Mouse (Mus musculus) heart, embryonic 13.5 days (tissue): ENCODE measurements around the gene Nfkbil1. TPM values are rescaled to one million over a fixed set of nuclear protein-coding genes. Genes with fewer than 3 reads are reported as not detected.

Experiments used
- ATAC-seq: fragments of 200-750 bp; cut with Nextera tagmentation; 2 replicates; pipeline ENCODE4 v1.8.0; 2017; ENCODE audit warnings: moderate TSS enrichment; ENCODE audit not compliant: insufficient number of reproducible peaks, low FRiP score, low TSS enrichment; ENCODE audit errors: extremely low read depth
- H3K27ac ChIP-seq: fragments of 300-500 bp; sonication (generic); replicated peaks from 2 replicates; pipeline ENCODE4 v1.5.1; 2015; ENCODE audit warnings: moderate library complexity, mild to moderate bottlenecking, inconsistent platforms
- H3K27me3 ChIP-seq: fragments of 300-500 bp; sonication (generic); replicated peaks from 2 replicates; pipeline ENCODE4 v1.6.1; 2015; ENCODE audit warnings: mild to moderate bottlenecking, inconsistent platforms
- H3K36me3 ChIP-seq: fragments of 300-500 bp; sonication (generic); 2 replicates; pipeline ENCODE4 v1.6.1; 2015; ENCODE audit warnings: mild to moderate bottlenecking, inconsistent platforms
- H3K4me1 ChIP-seq: fragments of 300-500 bp; sonication (generic); 2 replicates; pipeline ENCODE4 v1.6.1; 2015; ENCODE audit warnings: inconsistent platforms
- H3K4me2 ChIP-seq: fragments of 300-500 bp; sonication (generic); 2 replicates; pipeline ENCODE4 v1.6.1; 2015; ENCODE audit warnings: inconsistent platforms, mild to moderate bottlenecking, moderate library complexity
- H3K4me3 ChIP-seq: fragments of 300-500 bp; sonication (generic); 2 replicates; pipeline ENCODE4 v1.5.1; 2015; ENCODE audit warnings: moderate library complexity, mild to moderate bottlenecking, inconsistent platforms
- H3K9ac ChIP-seq: fragments of 300-500 bp; sonication (generic); 2 replicates; pipeline ENCODE4 v1.6.1; 2015; ENCODE audit warnings: inconsistent platforms, mild to moderate bottlenecking, moderate library complexity
- H3K9me3 ChIP-seq: fragments of 300-500 bp; sonication (generic); 2 replicates; pipeline ENCODE4 v1.6.1; 2016; ENCODE audit warnings: inconsistent platforms
- WGBS: fragments of 180-500 bp; shearing (Covaris S2); methylation state at CpG from one replicate; pipeline ENCODE4 v1.1.7; 2015; ENCODE audit warnings: mixed read lengths; 5-methylcytosine and 5-hydroxymethylcytosine counted together
- polyA plus RNA-seq: library from polyadenylated mRNA; unstranded; fragments of >200 nt; fragmentation: Nextera tagmentation; extraction: Ambion mirVana; gene quantifications from 2 replicates; pipeline ENCODE4 v1.2.1, GENCODE M21; 2015

Gene Nfkbil1
- polyA plus RNA-seq, 1 experiment from 2014 or later = 8.1 TPM

- H3K4me2 ChIP-seq = no peak within 1 kb of the TSS
- H3K27ac ChIP-seq = no peak within 1 kb of the TSS
- peaks cover 5% of the 10 kb centered on the region for H3K4me1 ChIP-seq
- peaks cover 5% of the 10 kb centered on the region for H3K27me3 ChIP-seq
- WGBS = 65% methylated on average over 7 of the region's 7 CpGs
- no peaks in the 10 kb centered on the region for H3K9me3 ChIP-seq
- H3K4me3 ChIP-seq = no peak within 1 kb of the TSS
- H3K36me3 ChIP-seq = no peaks in the 10 kb centered on the region
- ATAC-seq = no peak
- H3K9ac ChIP-seq = no peak within 1 kb of the TSS
Measured at GRCm38 (mm10) chr17:35187959-35188610, 47.5 kb downstream of the Nfkbil1 start, which contains the start of gene Lst1. TSS of gene Lst1 (minus strand) at chr17:35188439.

GRCm38 (mm10) chr17:35187345-35187744 is 48.2 kb downstream of the Nfkbil1 start:
- H3K4me1 ChIP-seq = peaks cover 5% of the 10 kb centered on the region
- no peak overlapping the region for H3K9ac ChIP-seq
- H3K36me3 ChIP-seq = no peaks in the 10 kb centered on the region
- no peak overlapping the region for H3K4me3 ChIP-seq
- no peak for ATAC-seq
- H3K27me3 ChIP-seq = peaks cover 4% of the 10 kb centered on the region; the same call in 1 of the 2 replicates
- H3K4me2 ChIP-seq = no peak overlapping the region
- WGBS = 75% methylated on average over 4 of the region's 4 CpGs
- no peak overlapping the region for H3K27ac ChIP-seq
- no peaks in the 10 kb centered on the region for H3K9me3 ChIP-seq

GRCm38 (mm10) chr17:35186681-35187080 is 48.9 kb downstream of the Nfkbil1 start:
- H3K27me3 ChIP-seq = peaks cover 4% of the 10 kb centered on the region; the same call in 1 of the 2 replicates
- H3K9ac ChIP-seq = peak overlapping the region; percentile 66; the same call in 1 of the 2 replicates
- no peaks in the 10 kb centered on the region for H3K36me3 ChIP-seq
- no peaks in the 10 kb centered on the region for H3K9me3 ChIP-seq
- WGBS = under 1% methylated on average over 4 of the region's 4 CpGs
- H3K4me3 ChIP-seq = peak overlapping the region; percentile 56
- H3K4me1 ChIP-seq = peaks cover 5% of the 10 kb centered on the region
- 0 out of 2 replicates have a peak, but pooled peaks have one; percentile 21 for ATAC-seq
- peak overlapping the region; percentile 58 for H3K27ac ChIP-seq
- peak overlapping the region; percentile 68 for H3K4me2 ChIP-seq

DNA sequence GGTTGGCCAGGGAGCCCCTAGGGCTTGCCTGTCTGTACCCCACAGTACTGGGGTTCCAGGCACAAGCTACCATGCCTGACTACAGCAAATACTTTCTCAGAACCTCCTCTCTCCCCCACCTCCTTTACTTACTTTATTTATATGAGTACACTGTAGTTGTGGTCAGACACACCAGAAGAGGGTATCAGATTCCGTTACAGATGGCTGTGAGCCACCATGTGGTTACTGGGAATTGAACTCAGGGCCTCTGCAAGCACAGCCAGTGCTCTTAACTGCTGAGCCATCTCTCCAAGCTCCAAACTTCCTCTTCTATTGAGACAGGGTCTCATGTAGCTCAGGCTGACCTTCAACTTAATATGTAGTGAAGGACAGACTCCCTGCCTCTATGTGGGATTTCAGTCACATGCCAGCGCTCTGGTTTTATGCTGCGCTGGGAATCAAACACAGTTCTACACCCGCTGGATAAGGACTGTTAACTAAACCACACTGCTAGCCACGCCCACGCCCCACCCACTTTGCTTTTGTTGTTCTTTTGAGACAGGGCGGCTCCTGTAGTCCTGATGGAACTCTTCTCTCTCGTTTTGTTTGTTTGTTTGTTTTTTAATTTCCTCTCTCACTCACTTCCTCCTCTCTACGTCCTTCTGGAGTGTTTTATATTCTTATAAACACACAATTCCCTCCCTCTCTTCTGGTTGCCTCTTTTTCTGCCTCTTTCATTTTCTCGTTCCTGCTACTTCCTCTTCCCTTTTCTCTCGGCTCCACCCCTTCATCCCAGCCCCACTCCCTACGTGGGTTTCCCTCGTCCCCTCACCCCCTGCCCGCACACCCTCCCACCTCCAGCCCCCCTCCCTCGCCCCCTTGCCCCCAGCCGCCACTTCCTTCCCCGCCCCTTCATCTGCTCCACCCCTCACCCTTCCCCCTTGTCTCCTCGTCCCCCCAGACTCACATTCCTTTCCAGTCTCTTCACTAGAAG is 49.7 kb downstream of the Nfkbil1 start:
- ATAC-seq = peak; percentile 64; the same call in 1 of the 2 replicates
- WGBS = 2% methylated on average over 18 of the region's 18 CpGs
- Histone ChIP-seq H3K4me1 (peaks cover 5% of the 10 kb centered on the region), H3K9me3 (no peaks in the 10 kb centered on the region), H3K4me3 (peak overlapping the region; percentile 56), H3K27ac (peak overlapping the region; percentile 58), H3K4me2 (peak overlapping the region; percentile 68), H3K36me3 (no peaks in the 10 kb centered on the region), H3K27me3 (peaks cover 4% of the 10 kb centered on the region; the same call in 1 of the 2 replicates), H3K9ac (peak overlapping the region; percentile 66)

DNA sequence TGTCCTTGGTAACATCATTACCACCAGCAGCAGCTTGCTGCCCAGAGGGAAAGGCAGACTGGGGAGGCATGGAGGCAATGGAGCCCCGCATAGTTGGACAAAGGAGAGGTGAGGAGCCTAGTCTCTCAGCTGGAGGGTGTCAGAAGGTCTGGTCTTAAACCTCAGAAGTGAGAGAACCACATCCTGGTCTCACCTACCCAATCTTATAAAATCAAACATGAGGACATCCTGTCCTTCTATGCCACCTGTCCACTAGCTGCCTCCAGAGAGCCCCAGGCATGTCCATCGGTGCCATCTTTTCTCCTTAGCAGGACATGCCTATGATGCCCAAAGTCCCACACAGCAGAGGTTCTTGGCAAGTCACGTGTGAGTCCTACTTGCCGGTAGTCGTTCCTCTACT is 55.5 kb downstream of the Nfkbil1 start:
- WGBS = 81% methylated on average over 5 of the region's 5 CpGs
- peaks cover 8% of the 10 kb centered on the region; the same call in 1 of the 2 replicates for H3K27me3 ChIP-seq
- no peak overlapping the region for H3K27ac ChIP-seq
- H3K9me3 ChIP-seq = no peaks in the 10 kb centered on the region
- H3K36me3 ChIP-seq = no peaks in the 10 kb centered on the region
- H3K4me1 ChIP-seq = no peaks in the 10 kb centered on the region
- no peak for ATAC-seq
- no peak overlapping the region for H3K4me2 ChIP-seq
- H3K4me3 ChIP-seq = no peak overlapping the region
- H3K9ac ChIP-seq = no peak overlapping the region

- ATAC-seq = no peak
- Histone ChIP-seq H3K9ac (no peak overlapping the region), H3K4me3 (no peak overlapping the region), H3K27ac (no peak overlapping the region), H3K9me3 (no peaks in the 10 kb centered on the region), H3K36me3 (no peaks in the 10 kb centered on the region), H3K4me1 (no peaks in the 10 kb centered on the region), H3K4me2 (no peak overlapping the region), H3K27me3 (peaks cover 8% of the 10 kb centered on the region; the same call in 1 of the 2 replicates)
- 8% methylated on average over 5 of the region's 5 CpGs for WGBS
Measured at GRCm38 (mm10) chr17:35178528-35178927, 57.1 kb downstream of the Nfkbil1 start.

DNA sequence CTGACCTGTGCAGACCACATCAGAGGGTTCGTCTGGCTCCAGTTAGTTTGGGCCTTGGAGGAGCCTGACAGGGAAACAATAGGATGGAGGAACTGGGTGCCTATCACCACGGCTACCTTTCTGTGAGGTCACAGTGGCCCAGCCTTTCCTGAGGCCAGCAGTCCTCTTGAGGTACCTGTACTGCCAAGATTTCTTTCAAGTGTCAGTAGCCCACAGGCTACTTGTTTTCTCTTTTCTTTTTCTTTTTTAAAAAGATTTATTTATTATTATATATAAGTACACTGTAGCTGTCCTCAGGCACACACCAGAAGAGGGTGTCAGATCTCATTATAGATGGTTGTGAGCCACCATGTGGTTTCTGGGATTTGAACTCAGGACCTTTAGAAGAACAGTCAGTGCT is 59.6 kb downstream of the Nfkbil1 start, which contains the start of gene Aif1:
Gene Aif1, minus strand, starts transcription at position 101 of the 400 bp plus-strand sequence.
- WGBS = 57% methylated on average over 2 of the region's 2 CpGs
- peaks cover 8% of the 10 kb centered on the region; the same call in 1 of the 2 replicates for H3K27me3 ChIP-seq
- no peak within 1 kb of the TSS for H3K9ac ChIP-seq
- no peak within 1 kb of the TSS for H3K4me2 ChIP-seq
- ATAC-seq = no peak
- H3K4me1 ChIP-seq = 0 out of 2 replicates have a peak, but pooled peaks cover 1% of the 10 kb centered on the region
- H3K4me3 ChIP-seq = no peak within 1 kb of the TSS
- H3K27ac ChIP-seq = no peak within 1 kb of the TSS
- H3K9me3 ChIP-seq = no peaks in the 10 kb centered on the region
- H3K36me3 ChIP-seq = no peaks in the 10 kb centered on the region

GRCm38 (mm10) chr17:35175382-35175781 is 60.2 kb downstream of the Nfkbil1 start:
- Histone ChIP-seq H3K27ac (no peak overlapping the region), H3K27me3 (peaks cover 8% of the 10 kb centered on the region; the same call in 1 of the 2 replicates), H3K4me3 (no peak overlapping the region), H3K36me3 (no peaks in the 10 kb centered on the region), H3K4me2 (no peak overlapping the region), H3K9me3 (no peaks in the 10 kb centered on the region), H3K9ac (no peak overlapping the region), H3K4me1 (0 out of 2 replicates have a peak, but pooled peaks cover 4% of the 10 kb centered on the region)
- WGBS = 68% methylated on average over 6 of the region's 6 CpGs
- no peak for ATAC-seq

DNA sequence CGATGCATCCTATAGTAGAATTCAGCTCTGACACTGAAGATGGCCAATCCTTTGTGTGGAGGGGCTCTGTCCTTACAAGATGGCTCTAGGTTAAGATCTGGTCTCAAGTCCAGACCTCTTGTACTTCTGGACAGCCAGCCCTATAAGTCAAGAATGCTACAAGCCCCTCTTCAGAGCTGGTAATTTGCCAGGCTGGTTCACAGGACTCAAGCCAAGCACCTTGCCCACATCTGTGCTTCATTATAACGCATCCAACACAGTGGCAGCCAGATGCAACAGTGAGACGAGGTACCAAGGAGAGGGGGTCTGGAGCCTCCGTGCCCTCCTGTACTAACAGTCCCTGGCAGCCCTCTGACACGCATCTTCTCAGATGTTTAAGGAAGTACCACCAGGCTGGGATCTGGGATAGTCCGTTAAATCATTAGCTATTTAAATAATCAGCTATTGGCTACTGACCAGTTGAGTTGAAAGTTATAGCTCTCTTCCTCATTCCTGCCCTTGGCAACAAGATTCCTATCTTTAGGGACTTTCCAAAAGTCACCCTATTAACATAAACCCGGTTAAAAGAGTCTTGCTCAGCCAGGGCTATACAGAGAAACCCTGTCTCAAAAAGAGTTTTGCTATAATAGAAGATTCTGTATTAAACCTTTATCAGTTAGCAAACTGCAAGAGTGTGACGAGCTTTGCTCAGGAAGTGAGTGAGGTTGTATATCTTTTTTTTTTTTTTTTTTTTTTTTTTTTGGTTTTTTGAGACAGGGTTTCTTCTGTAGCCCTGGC is 61.2 kb downstream of the Nfkbil1 start:
- no peak for ATAC-seq
- Histone ChIP-seq H3K4me3 (no peak overlapping the region), H3K9ac (no peak overlapping the region), H3K27ac (no peak overlapping the region), H3K4me2 (no peak overlapping the region), H3K4me1 (0 out of 2 replicates have a peak, but pooled peaks cover 4% of the 10 kb centered on the region), H3K9me3 (no peaks in the 10 kb centered on the region), H3K36me3 (no peaks in the 10 kb centered on the region), H3K27me3 (peaks cover 4% of the 10 kb centered on the region; the same call in 1 of the 2 replicates)
- 59% methylated on average over 8 of the region's 8 CpGs for WGBS

GRCm38 (mm10) chr17:35173329-35173728 is 62.3 kb downstream of the Nfkbil1 start:
- Histone ChIP-seq H3K27me3 (peaks cover 4% of the 10 kb centered on the region; the same call in 1 of the 2 replicates), H3K4me2 (no peak overlapping the region), H3K9me3 (no peaks in the 10 kb centered on the region), H3K9ac (no peak overlapping the region), H3K4me3 (no peak overlapping the region), H3K27ac (no peak overlapping the region), H3K4me1 (0 out of 2 replicates have a peak, but pooled peaks cover 4% of the 10 kb centered on the region), H3K36me3 (no peaks in the 10 kb centered on the region)
- 57% methylated on average over 3 of the region's 3 CpGs for WGBS
- no peak for ATAC-seq
